Mouse (Mus musculus) kidney, embryonic 16.5 days (tissue): ENCODE measurements around the gene Lhx3. TPM values are rescaled to one million over a fixed set of nuclear protein-coding genes. Genes with fewer than 3 reads are reported as not detected.

Experiments
- ATAC-seq: fragments of 200-750 bp; cut with Nextera tagmentation; 2 replicates; pipeline ENCODE4 v1.8.0; 2017; ENCODE audit warnings: moderate TSS enrichment; ENCODE audit not compliant: low FRiP score, low TSS enrichment
- H3K27ac ChIP-seq: fragments of 300-500 bp; sonication (generic); 2 replicates; pipeline ENCODE4 v1.5.1; 2014; ENCODE audit warnings: low read length
- H3K27me3 ChIP-seq: fragments of 300-500 bp; sonication (generic); 2 replicates; pipeline ENCODE4 v1.6.1; 2014; ENCODE audit warnings: low read length, control low read depth, mixed read lengths; ENCODE audit not compliant: insufficient read depth
- H3K36me3 ChIP-seq: fragments of 300-500 bp; sonication (generic); 2 replicates; pipeline ENCODE4 v1.6.1; 2014; ENCODE audit warnings: low read length, control low read depth, mixed read lengths; ENCODE audit not compliant: insufficient read depth
- H3K4me1 ChIP-seq: fragments of 300-500 bp; sonication (generic); 2 replicates; pipeline ENCODE4 v1.6.1; 2014; ENCODE audit warnings: low read length, control low read depth, mixed read lengths; ENCODE audit not compliant: insufficient read depth
- H3K4me2 ChIP-seq: fragments of 300-500 bp; sonication (generic); replicated peaks from 2 replicates; pipeline ENCODE4 v1.6.1; 2014; ENCODE audit warnings: low read depth, low read length
- H3K4me3 ChIP-seq: fragments of 300-500 bp; sonication (generic); 2 replicates; pipeline ENCODE4 v1.5.1; 2014; ENCODE audit warnings: mild to moderate bottlenecking, low read length
- H3K9ac ChIP-seq: fragments of 300-500 bp; sonication (generic); replicated peaks from 2 replicates; pipeline ENCODE4 v1.6.1; 2014; ENCODE audit warnings: low read length
- H3K9me3 ChIP-seq: fragments of 300-500 bp; sonication (generic); 2 replicates; pipeline ENCODE4 v1.6.1; 2016; ENCODE audit warnings: low read length, control low read depth
- WGBS: fragments of 180-500 bp; shearing (Covaris S2); extraction: QIAGEN DNeasy Blood & Tissue Kit; methylation state at CpG from one replicate; pipeline ENCODE4 v1.1.7; 2014; 5-methylcytosine and 5-hydroxymethylcytosine counted together
- polyA plus RNA-seq: library from polyadenylated mRNA; unstranded; fragments of >200 nt; fragmentation: Nextera tagmentation; extraction: Ambion mirVana; gene quantifications from 2 replicates; pipeline ENCODE4 v1.2.1, GENCODE M21; 2015

The Lhx3 gene
- polyA plus RNA-seq, 1 experiment from 2014 or later, result not detected

DNA sequence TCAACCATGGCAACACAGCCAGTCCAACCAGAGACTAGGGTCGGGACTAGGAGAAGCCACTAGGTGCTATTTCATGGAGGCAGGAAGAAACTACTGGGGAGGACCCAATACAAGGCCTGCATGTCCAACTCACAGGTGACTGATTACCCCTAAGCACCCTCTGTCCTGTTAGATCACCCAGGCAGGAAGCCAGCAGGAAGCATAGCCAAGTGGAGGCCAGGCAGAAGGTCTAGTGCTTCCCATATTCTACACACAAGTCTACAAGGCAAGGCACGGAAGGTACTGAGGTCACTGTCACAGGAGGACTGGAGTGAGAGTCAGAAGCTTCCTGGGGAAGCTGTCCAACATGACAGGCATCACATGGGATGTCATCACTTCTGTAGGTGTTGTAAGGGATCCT is 26.7 kb upstream of the Lhx3 start:
- H3K27me3 ChIP-seq, result no peaks in the 10 kb centered on the region
- H3K4me3 ChIP-seq, result no peak overlapping the region
- no peaks in the 10 kb centered on the region for H3K36me3 ChIP-seq
- WGBS, result 83% methylated on average over 2 of the region's 2 CpGs
- no peak for ATAC-seq
- H3K27ac ChIP-seq, result no peak overlapping the region
- H3K4me2 ChIP-seq, result no peak overlapping the region
- no peak overlapping the region for H3K9ac ChIP-seq
- peaks cover 11% of the 10 kb centered on the region for H3K4me1 ChIP-seq
- H3K9me3 ChIP-seq, result no peaks in the 10 kb centered on the region

DNA sequence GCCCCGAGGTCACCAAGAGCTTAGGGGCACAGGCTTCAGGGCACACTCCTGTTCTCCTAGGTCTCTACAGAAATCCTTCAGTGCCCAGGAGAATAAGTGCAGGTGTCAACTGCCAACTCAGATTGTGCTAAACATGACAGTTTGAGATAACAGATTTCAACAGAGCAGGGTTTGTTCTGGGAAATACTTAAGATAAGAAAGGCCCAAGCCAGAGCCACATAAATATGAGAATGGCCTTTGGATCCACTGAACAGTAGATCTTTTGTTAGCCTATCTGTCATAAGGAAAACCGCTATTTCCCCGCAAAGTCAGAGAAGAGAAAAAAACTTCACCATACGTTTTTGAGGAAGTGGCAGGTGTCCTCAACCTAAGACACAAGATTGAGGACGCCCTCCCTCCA is 26.2 kb upstream of the Lhx3 start:
- H3K27ac ChIP-seq, result no peak overlapping the region
- 79% methylated on average over 5 of the region's 5 CpGs for WGBS

GRCm38 (mm10) chr2:26231366-26231765 is 23.3 kb upstream of the Lhx3 start:
- Histone ChIP-seq H3K36me3 (no peaks in the 10 kb centered on the region), H3K27ac (no peak overlapping the region), H3K4me2 (no peak overlapping the region), H3K27me3 (no peaks in the 10 kb centered on the region), H3K4me1 (peaks cover 6% of the 10 kb centered on the region; the same call in 1 of the 2 replicates), H3K4me3 (no peak overlapping the region), H3K9me3 (no peaks in the 10 kb centered on the region), H3K9ac (no peak overlapping the region)
- 64% methylated on average over 3 of the region's 3 CpGs for WGBS
- no peak for ATAC-seq

More for the DNA sequence above, 26.2 kb upstream of the Lhx3 start:
- Histone ChIP-seq H3K4me2 (no peak overlapping the region), H3K4me3 (no peak overlapping the region), H3K9me3 (no peaks in the 10 kb centered on the region), H3K36me3 (no peaks in the 10 kb centered on the region), H3K27me3 (no peaks in the 10 kb centered on the region), H3K4me1 (peaks cover 11% of the 10 kb centered on the region), H3K9ac (no peak overlapping the region)
- ATAC-seq, result no peak

DNA sequence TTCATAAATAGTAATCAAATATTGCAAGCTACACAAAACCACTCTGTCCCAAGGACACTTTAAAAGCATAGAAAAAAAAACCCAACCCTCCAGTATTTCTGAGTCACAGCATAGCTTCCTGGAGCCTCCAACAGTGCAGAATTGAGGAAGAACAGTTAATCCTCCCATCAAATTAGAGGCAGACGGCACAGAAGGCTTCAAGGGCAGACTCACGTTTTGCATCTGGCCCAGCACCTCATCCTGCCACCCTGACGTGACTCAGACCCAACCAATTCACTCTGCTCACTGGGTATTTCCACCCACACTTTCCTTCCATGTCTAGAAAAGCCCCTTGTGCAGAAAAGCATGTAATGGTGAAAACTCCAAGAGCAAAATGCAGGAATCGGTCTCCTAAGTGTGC is 22.2 kb upstream of the Lhx3 start:
- Histone ChIP-seq H3K4me1 (no peaks in the 10 kb centered on the region), H3K9ac (no peak overlapping the region), H3K27me3 (no peaks in the 10 kb centered on the region), H3K4me2 (no peak overlapping the region), H3K4me3 (no peak overlapping the region), H3K27ac (no peak overlapping the region), H3K36me3 (no peaks in the 10 kb centered on the region), H3K9me3 (no peaks in the 10 kb centered on the region)
- ATAC-seq, result no peak
- WGBS, result 59% methylated on average over 4 of the region's 4 CpGs

GRCm38 (mm10) chr2:26227788-26228187 is 19.7 kb upstream of the Lhx3 start:
- Histone ChIP-seq H3K36me3 (no peaks in the 10 kb centered on the region), H3K4me3 (no peak overlapping the region)
- 62% methylated on average over 1 of the region's 1 CpGs for WGBS

DNA sequence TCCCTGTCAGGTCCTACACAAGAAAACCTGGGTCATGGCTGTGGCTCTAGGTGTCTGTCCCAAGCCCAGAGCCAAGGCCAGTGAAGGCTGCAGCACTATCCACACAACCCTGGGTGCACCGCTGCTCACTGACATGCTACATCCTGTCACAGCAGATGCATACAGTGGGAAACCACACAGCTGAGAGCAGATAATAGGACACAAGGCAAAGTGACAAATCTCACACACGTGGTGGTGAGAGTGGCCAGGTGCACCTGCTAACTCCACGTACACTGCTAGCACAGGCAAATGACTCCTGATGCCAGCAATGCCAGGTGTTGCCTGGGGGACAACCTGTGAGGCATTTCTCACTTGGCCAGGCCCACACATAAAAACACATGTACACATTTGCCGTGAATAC is 17.2 kb upstream of the Lhx3 start:
- H3K27ac ChIP-seq, result no peak overlapping the region
- no peaks in the 10 kb centered on the region for H3K27me3 ChIP-seq
- H3K9ac ChIP-seq, result no peak overlapping the region
- no peaks in the 10 kb centered on the region; the same call in 1 of the 2 replicates for H3K36me3 ChIP-seq
- H3K4me3 ChIP-seq, result no peak overlapping the region
- 87% methylated on average over 4 of the region's 4 CpGs for WGBS
- H3K4me2 ChIP-seq, result no peak overlapping the region
- no peaks in the 10 kb centered on the region for H3K4me1 ChIP-seq
- ATAC-seq, result no peak
- no peaks in the 10 kb centered on the region for H3K9me3 ChIP-seq

More at GRCm38 (mm10) chr2:26227788-26228187, 19.7 kb upstream of the Lhx3 start:
- Histone ChIP-seq H3K27me3 (no peaks in the 10 kb centered on the region), H3K9me3 (no peaks in the 10 kb centered on the region), H3K4me1 (no peaks in the 10 kb centered on the region), H3K27ac (no peak overlapping the region), H3K9ac (no peak overlapping the region), H3K4me2 (no peak overlapping the region)
- peak; percentile 54; the same call in 1 of the 2 replicates for ATAC-seq

- no peaks in the 10 kb centered on the region for H3K4me1 ChIP-seq
- H3K36me3 ChIP-seq, result no peaks in the 10 kb centered on the region; the same call in 1 of the 2 replicates
- H3K9me3 ChIP-seq, result no peaks in the 10 kb centered on the region
- H3K4me3 ChIP-seq, result no peak overlapping the region
- no peaks in the 10 kb centered on the region for H3K27me3 ChIP-seq
- H3K4me2 ChIP-seq, result no peak overlapping the region
- ATAC-seq, result no peak
- WGBS, result 80% methylated on average over 3 of the region's 3 CpGs
- H3K27ac ChIP-seq, result no peak overlapping the region
- no peak overlapping the region for H3K9ac ChIP-seq
These were observed 15.9 kb upstream of the Lhx3 start for GRCm38 (mm10) chr2:26223961-26224360.

DNA sequence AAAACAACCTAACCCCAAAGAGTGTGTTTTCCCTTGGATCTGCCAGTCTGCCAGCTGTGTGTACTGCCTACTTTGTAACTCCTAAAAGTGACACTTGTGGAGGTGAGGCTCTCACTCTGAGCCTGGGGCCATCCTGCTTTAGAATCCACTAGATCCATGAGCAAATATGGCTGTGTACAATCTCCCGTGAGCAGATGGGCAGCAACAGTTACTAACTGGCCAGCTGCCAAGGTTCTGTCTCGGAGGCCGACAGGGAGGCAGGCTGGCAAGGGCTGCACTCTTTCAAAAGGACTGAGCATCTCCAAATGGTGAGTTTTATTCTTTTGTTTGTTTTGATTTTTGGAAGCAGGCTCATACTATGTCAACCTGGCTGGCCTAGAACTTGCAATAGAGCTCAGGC is 6.4 kb upstream of the Lhx3 start:
- H3K4me1 ChIP-seq, result no peaks in the 10 kb centered on the region
- H3K27ac ChIP-seq, result no peak overlapping the region
- H3K36me3 ChIP-seq, result peaks cover 28% of the 10 kb centered on the region
- H3K9ac ChIP-seq, result no peak overlapping the region
- no peak overlapping the region for H3K4me2 ChIP-seq
- no peaks in the 10 kb centered on the region for H3K9me3 ChIP-seq
- H3K27me3 ChIP-seq, result no peaks in the 10 kb centered on the region
- H3K4me3 ChIP-seq, result no peak overlapping the region
- ATAC-seq, result no peak
- WGBS, result 52% methylated on average over 3 of the region's 3 CpGs

DNA sequence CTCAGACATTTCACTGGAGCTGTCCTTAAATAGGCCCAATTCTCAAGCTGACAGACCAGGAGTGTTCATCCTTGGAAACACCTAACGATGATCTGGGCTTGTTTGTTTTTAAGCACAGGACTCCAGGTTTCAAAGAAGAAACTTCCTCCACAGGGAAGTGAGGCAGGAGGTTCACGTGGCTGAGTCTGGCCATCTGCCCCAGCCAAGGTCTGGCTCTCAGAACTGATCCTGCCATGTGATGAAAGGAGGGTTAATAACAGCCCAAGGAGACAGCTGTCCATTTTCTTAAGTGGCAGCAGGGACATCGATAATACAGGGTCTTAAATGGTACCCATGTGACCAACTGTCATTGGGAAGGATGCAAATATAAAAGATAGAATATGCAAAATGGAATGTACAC is 1.5 kb upstream of the Lhx3 start:
- H3K4me2 ChIP-seq, result no peak overlapping the region
- H3K27me3 ChIP-seq, result peaks cover 35% of the 10 kb centered on the region
- H3K4me3 ChIP-seq, result no peak overlapping the region
- H3K9me3 ChIP-seq, result no peaks in the 10 kb centered on the region
- no peak overlapping the region for H3K27ac ChIP-seq
- peaks cover 23% of the 10 kb centered on the region for H3K36me3 ChIP-seq
- 85% methylated on average over 3 of the region's 3 CpGs for WGBS
- H3K4me1 ChIP-seq, result no peaks in the 10 kb centered on the region
- H3K9ac ChIP-seq, result no peak overlapping the region
- ATAC-seq, result no peak

DNA sequence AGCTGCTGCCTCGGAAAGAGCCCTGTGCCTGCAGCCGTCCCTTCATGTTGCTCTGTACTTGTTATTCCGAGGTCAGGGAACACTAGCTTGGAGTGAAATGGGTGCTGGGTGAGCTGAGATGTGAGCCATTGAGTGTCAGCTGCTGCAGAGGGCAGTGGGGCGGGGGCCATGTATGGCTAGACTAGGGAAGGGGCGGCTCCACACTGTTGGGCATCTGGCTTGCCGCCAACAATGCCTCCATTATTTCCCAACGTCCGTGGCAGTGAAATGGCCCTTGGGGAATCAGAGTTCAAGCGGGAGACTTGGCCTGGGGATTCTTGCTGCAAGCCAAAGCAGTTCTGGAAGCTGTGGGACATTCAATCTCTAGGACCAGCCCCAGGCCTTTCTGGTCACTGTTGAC is 530 bp downstream of the Lhx3 start:
- H3K27ac ChIP-seq, result no peak overlapping the region
- H3K9ac ChIP-seq, result no peak overlapping the region
- H3K4me1 ChIP-seq, result 0 out of 2 replicates have a peak, but pooled peaks cover 1% of the 10 kb centered on the region
- H3K36me3 ChIP-seq, result peaks cover 20% of the 10 kb centered on the region
- H3K4me3 ChIP-seq, result no peak overlapping the region
- 7% methylated on average over 9 of the region's 9 CpGs for WGBS
- H3K4me2 ChIP-seq, result no peak overlapping the region
- H3K27me3 ChIP-seq, result peaks cover 55% of the 10 kb centered on the region
- H3K9me3 ChIP-seq, result no peaks in the 10 kb centered on the region
- ATAC-seq, result no peak
